Mouse (Mus musculus): ENCODE data around the gene Tdrd3.

DNA sequence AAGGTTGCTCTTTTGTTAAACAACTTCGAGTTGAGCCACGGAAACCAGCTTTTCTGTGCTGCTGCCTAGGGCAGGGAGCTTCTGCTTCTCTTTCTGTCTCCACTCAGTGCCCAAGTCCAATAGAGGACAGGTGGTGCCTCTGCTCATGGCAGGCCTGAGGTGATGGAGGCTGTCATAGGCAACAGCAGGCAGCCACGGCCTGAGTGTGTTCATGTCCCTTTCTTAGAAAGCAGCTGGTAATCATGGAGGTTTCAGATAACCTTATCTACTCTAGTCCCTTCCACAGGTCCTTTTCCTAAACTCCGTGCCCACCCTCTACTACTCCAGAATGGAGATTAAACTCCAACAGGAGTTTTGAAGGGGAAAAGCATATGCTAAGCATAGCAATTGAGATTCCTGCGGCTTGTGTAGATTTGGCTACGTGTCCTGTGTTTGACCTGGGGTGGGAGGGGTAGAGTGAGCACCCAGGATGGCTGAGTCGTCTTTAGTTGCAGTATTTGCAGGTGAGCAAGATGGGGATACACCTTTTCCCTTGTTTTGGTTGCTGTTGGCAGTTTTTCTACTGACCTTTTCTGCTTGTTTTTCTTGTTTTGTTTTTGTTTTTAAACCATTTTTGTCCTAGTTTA lies 10.0 kb downstream of the Tdrd3 start:
- no peak for TF ChIP-seq POLR2A (IDR thresholded peaks at IDR 0.05; ENCODE audit: extremely low read depth, insufficient read depth, low read length)
- no peak for TF ChIP-seq CTCF (IDR thresholded peaks at IDR 0.05; ENCODE audit: extremely low read depth, insufficient read depth, low read length)

All from cortical plate, adult 2 months (tissue).